Mouse (Mus musculus): ENCODE measurements around the gene Pdha1. TPM values are rescaled to one million over a fixed set of nuclear protein-coding genes. Genes with fewer than 3 reads are reported as not detected.

Pdha1 gene
- 1,000 to 10,000 TPM; 1,160 to 1,223 TPM for total RNA-seq (2021)
- long read RNA-seq, experiment 1, transcript Pdha1-201 (11 exons, 2,848 nt), result major isoform, 1,074 of 1,169 reads
- long read RNA-seq, experiment 1, partial matches to known transcripts, result 31 of 1,169 reads
- long read RNA-seq, experiment 1, other reads (novel, unspliced or antisense), result 64 of 1,169 reads
- long read RNA-seq, experiment 2, transcript Pdha1-201 (11 exons, 2,848 nt), result major isoform, 495 of 567 reads
- long read RNA-seq, experiment 2, partial matches to known transcripts, result 19 of 567 reads
- long read RNA-seq, experiment 2, other reads (novel, unspliced or antisense), result 53 of 567 reads

DNA sequence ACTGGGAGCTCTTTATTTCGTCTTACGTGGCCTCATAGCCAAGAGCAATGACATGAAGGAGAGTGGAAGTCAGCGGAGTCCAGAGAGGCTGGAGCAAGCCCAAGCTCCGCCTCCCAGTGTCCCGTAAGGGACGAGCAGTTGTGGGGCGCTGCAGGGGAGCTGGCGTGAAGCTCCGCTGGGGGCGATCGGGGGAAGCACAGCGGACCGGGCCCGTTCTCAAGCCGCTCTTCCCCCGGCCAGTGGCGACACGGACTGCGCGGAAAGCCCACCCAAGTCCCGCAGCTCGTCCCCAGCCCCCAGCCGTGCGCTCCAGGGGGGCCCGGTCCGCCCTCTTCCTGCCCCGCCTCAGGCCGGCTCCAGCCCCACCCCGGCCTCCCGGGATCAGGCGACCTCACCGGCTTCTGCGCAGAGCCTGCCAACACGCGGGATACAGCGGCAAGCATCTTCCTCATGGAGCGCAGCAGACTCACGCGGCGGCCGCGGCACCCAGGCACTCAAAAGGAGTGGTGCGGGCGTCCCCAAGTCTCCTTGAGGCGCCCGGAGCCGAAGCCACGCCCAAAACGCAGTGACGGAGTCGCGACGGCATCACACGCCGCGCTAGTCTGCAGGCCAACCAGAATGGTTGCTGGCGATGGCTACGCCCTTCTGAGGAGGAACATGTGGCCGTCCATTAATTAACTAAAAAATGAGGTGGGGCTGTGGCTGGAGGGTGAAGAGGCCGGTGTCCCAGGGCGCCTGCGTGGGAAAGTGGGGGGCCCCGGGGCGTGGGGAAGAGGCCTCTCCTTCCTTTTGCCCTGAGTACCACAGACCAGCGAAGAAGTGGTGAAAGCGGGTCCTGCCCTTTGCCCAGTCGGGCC lies at the start of gene Pdha1:
Gene Pdha1, minus strand, starts transcription at position 553 of the 857 bp plus-strand sequence.
- peak; percentile 89 to 93 for DNase-seq

DNA sequence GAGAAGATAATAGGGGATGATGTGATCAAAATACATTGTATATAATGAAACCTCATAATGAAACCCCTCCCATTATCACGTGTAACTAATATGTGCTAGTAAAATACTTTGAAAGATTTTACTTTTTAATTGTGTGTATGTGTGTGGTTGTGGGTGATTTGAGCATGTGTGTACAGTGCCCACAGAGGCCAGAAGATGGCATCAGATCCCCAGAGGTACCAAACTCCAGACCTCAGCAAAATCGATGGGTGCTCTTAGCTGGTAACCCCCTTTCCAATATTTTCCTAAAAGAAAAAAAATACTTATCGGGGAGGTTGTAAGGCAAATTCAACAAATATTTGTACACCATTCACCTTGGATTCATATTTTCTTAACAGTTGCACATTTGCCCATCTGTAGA lies 40.8 kb upstream of the Pdha1 start:
- no peak for DNase-seq

DNA sequence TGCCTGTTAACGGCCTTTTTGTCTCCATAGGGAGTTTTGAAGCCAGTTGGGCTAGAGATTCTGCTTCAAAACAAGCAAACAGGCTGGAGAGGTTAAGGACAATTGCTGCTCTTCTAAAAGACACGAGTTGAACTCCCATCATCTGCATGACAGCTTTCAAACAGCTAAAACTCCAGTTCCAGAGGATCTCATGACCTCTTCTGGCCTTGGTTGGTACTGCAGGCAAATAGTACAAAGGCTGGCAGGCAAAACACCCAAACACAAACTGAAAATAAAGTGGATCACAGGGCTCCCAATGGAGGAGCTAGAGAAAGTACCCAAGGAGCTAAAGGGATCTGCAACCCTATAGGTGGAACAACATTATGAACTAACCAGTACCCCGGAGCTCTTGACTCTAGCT lies 31.9 kb upstream of the Pdha1 start:
- peak; percentile 40 to 84 for DNase-seq

DNA sequence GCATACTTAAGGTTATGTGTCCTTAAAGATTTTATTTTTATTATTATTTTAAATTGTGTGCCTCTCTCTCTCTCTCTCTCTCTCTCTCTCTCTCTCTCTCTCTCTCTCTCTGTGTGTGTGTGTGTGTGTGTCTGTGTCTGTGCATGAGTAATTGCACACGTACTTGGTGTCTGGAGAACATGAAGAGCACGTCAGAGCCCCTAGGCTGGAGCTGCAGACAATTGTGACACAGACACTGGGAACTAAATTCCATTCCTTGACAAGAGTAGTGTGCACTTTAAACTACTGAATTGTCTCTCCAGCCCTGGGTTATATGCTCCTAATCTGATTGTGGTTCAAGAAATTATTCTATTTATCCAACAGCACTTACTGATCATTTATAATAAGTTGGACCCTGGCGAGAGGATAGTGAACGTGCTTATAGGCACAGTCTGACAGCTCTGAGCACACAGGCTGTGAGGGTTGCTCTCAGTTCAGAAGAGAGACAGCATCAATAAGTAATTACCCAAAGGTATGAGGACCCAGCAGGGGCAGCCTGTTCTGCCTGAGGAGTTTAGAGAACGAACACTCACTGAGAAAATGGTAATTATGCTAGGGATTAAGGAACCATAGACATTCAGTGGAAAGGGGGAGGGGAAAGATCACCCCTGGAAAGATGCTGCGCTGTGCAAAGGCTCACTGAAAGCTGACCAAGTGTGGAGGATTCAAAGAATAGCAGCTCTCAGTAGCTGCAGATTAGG lies 28.2 kb upstream of the Pdha1 start:
- DNase-seq, result no peak

DNA sequence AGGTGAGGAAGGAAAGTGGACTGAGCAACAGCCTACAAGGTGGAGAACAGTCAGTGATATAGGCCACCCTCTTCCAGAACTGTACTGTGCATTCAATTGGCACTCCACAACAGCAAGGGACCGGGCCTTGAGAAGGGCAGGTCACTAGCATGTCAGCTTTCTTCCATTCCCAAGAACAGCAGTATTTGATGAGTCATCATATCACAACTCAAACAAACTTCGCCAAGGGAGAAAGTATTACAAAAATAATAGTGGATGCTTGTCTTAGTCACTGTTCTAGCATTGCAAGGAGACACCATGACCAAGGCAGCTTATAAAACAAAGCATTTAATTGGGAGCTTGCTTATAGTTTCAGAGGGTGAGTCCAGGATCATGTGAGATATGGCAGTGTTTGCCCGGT lies 26.0 kb upstream of the Pdha1 start:
- no peak for DNase-seq

DNA sequence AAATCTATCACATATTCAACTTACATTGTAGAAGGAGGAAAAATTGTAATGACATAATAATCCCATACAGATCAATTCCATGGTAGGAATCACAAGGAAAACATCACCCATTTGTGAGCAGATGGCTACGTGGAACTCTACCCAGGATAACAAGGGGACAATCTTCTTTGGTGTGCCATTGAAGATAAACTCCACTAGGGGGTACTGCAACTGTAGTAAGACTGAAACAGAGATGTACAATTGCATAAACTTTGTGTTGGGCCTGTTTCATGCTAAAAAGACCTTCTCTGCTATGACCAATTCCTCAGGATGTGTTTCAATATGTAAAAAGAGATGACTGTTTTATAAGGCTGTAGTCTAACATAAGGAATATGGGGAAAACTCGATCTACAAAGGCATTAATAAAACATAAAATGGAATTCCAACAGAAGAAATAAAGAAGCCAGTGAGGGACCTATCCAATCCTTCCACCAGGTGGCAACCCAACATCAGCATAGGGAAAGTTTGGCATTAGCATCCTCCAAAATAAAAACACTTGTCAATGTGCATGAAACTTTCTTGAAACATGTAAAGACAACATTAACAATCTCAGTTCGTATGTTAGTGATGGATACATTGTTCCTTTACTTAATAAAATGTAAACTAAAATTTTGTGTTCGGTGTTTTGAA lies 15.1 kb upstream of the Pdha1 start:
- peak in 1 of 2 experiments; percentile 21 for DNase-seq

DNA sequence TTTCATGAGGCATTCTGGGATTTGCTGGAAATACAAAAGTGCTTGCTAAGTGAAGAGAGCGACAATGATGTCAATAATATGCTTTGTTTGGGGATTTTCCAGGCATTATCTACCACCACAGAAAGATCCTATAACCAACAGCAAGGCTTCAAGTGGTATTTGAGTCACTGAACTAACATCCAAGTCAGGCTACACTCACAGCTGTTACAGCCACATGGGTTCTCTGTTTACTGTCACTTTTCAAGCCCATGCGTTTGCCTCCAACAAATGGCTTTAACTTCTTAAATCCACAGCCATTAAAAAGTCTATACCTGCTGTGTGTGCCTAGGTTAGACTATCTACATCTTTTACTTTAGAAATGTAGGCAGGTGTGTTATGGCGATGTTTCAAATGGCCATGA lies 10.6 kb upstream of the Pdha1 start:
- DNase-seq, result no peak

DNA sequence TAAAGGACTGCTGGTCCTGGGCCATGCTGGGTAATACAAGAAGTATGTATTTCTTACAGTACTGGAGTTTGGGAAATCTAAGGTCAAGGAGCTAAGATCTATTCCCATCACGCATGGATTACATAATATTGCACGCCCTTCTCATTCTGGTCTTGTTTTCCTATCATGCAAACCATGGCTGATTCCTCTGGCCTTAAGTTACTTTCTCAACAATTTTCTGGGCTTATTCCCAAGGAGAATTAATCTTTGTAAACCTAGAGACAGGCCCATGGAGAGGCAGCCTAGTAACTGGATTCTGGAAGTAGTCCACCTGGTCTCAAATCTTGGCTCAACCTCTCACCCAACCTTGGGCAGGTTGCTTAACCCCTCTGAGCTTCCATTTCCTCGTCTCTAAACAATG lies 9.2 kb upstream of the Pdha1 start:
- no peak for DNase-seq

DNA sequence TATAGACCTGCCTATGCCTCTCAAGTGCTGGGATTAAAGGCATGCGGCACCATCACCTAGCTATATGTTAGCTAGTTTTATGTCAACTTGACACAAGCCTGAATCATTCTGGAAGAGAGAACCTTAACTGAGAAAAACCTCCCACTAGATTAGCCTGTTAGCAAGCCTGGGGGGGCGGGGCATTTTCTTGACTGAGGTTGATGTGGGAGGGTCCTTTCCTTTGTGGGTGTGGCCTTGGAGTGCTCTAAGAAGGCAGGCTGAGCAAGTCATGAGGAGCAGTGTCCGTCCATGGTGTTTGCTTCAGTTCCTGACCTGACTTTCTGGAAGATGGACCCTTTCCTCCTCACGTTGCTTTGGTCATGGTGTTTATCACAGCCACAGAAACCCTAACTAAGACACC lies 8.6 kb upstream of the Pdha1 start:
- DNase-seq, result no peak

DNA sequence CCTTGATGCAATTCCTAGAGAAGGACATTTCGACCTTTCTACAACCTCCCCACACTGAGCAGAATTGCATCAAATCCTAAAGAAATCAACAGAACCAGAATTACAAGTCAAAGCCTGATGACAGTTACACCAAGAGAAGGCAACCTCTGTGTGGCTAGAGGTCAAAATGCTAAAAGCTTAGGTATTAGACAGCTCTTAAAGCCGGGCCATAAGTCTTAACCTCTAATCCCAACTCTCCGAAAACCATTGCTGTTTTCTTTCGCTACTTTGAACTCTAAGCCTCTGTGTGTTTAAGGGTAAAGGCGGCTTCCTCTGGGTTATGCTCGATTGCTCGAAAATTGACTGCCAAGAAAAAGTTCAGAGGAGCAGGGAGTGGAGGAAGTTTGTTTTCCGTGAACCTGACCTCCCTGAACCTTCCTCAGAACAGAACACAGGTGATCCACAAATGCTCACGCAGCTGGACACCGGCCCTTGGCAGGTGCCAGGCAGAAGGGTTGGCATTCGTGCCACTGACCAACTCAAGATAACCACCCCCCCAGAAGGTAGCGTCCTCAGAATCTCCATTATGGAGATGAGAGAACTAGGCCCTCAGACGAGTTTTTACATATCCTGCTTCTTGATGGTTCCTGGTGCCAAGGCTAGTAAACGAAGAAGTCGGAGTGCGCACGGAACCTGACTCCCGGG lies 894 bp downstream of the Pdha1 start:
- DNase-seq, result no peak

DNA sequence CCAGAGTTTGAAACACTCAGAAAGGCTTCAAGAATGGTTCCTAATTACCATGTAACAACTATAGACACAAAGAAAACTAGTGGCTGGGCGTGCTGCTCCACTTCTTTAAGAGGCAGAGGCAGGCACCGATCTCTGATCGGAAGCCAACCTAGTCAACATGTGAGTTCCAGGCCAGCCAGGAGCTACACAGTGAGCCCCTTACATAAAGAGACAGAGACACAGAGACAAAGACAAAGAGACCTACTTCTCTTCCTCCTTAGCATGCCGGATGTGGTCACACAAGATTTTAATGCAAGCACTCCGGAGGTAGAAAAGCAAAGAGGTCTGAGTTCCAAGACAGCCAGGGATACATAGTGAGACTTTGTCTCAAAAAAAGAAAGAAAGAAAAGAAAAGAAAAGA lies 2.1 kb downstream of the Pdha1 start:
- no peak for DNase-seq

DNA sequence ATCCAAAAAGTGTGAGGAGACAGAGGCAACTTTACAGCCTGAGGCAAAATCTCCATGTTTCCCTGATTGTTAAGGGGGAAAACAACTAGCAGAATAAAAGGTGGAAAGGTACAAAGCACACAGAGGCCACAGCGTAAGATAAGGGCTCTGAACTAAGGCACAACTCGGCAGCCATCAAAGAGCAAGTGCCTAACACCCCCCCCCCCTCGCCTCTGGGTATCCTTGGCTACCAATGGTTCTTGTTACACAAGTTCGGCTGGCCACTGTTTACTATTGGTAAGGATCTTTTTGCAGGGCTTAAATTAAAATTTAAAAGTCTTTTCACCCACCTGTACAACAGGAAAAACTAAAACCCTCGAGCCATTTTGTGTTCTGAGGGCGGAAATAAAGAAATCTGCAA lies 2.5 kb downstream of the Pdha1 start:
- DNase-seq, result no peak

DNA sequence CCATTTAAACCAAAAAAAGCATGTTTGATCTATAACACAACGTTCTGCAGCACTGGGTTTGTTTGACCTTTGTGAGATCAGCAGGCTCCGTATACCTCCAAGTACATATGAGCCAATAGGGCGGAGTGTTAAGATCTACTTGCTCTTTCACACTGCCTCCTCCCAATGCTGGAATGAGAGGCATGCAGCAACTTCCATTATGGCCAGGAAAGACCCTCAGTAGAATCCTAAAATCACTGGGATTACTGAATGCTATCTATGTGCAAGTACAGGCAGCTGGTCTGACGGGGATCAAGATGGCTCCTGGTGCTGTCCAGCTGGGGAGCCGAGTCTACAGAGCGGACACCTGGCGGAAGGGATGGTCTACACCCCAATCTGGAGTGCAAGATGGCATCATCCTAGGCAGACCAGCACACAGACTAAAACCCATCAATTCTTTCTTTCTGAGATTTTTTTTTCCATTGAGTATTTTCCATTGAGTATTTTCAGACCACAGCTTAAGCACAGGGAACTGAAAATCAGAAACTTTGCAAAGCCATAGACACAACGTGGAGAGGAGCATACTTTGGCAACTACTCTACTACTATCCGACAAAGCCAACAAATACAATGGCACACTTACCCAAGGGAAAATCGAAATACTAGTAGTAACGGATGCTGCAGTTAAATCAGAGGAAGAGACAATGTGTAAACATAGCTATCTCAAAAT lies 3.9 kb downstream of the Pdha1 start:
- no peak for DNase-seq

DNA sequence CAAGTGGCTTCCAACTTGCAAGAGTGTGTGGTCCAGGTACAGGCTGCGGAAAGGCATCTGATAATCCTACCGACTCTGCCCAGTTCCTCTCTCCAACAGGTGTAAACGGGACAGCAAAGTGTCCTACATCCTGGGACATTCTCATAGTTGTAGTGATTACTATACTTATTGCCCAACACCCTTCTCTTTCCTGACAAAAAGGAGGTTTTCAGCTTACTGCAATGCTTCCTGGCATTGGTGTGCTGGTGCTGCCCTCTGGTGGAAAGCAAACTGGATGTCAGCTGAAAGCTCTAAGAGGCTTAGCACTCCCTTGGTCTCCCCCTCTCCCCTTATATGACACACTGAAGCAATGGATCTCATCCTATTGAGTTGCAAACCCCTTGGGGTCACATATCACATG lies 21.6 kb downstream of the Pdha1 start:
- peak; percentile 29 to 64 for DNase-seq

DNA sequence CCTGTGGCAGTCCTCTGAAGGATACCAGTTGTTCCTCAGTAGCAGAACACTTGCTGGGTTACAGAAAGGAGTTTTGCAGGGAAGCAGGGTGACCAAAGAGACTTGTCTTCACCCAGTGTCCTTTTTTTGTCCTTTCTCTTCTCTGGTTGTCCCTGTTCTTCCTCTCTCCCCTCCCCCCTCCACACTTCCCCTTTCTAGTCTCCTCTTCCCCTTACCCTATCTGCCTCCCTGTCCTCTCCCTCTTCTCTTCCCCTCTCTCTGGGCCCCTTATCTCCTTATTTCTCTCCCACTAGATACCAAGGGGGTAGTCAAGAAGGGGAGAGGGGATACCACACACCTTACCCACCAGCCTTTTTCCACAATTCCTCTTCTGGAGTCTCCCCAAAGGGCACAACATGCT lies 22.1 kb downstream of the Pdha1 start:
- peak in 1 of 2 experiments; percentile 24 for DNase-seq

DNA sequence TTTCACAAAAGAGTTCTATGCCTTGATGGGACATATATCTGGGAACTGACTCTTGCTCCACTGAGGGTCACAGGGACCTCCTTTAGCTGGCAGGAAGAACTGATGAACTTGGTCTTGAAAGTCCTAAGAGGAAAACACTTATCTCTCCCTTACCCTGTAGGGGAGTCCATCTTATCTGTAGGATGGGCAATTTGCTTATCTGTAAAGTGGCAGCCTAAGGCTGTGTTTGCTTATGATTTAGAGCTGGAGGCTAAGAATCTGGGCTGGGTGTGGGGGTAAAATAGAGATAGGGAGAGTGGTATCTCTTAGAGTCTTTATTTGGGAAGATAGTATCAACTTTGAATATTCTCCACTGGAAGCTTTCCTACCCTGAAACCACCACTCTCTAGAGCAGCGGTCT lies 24.4 kb downstream of the Pdha1 start:
- DNase-seq, result no peak

DNA sequence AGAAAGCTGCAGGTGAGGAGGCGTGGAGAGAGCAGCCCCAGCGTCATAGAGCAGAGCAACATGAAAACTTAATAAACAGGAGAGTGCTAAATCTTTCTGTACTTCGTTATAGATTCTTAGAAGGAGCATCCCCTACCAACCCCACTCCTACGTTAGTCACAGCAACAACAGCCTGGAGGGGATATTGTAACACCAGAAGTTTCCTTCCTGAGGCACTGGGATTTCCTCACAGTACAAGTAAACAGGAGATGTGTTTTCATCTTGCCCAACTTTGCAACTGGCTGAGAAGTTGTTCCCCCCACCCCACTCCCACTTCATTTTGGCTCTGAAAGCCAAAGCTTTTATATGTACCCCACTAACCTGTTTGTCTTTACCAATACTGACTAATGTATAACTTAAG lies 30.4 kb downstream of the Pdha1 start:
- no peak for DNase-seq

DNA sequence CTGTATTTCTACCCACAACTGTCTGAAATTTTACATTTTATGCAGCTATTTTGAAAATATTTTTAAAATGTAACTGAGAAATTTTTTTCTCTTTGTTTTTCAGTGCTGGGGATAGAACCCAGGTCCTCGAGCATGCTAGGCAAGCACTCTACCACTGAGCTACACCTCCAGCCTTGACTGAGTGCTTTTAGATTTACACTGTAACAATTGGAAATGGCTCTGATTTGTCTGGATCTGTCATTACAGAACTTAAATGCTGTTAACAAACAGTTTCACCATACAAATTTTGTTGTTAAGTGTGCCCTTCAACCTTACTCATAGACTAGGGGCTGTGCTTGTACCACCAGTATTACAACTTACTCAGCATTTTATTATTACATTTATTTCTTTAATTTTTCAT lies 46.2 kb downstream of the Pdha1 start:
- no peak for DNase-seq

Data from heart, adult 18-20 months (tissue).